Mouse (Mus musculus) G1E (cell line): ENCODE data around the gene Sorbs2. TPM values are rescaled to one million over a fixed set of nuclear protein-coding genes. Genes with fewer than 3 reads are reported as not detected.

ENCODE experiments used
- ATAC-seq: 2 replicates; pipeline ENCODE4 v1.8.0; 2016; ENCODE audit warnings: mild to moderate bottlenecking; ENCODE audit not compliant: insufficient number of reproducible peaks, poor library complexity, low FRiP score, severe bottlenecking; ENCODE audit errors: extremely low read depth
- DNase-seq: peaks from one replicate; pipeline ENCODE4 v3.0.0; 2012; ENCODE audit warnings: low spot score
- H3K27me3 ChIP-seq: 2 replicates; pipeline ENCODE4 v1.6.1; 2012; ENCODE audit warnings: mild to moderate bottlenecking, low read length, inconsistent platforms; ENCODE audit not compliant: insufficient read depth
- H3K36me3 ChIP-seq: replicated peaks from 2 replicates; pipeline ENCODE3; 2012; ENCODE audit warnings: mild to moderate bottlenecking, inconsistent platforms
- H3K4me1 ChIP-seq: 2 replicates; pipeline ENCODE4 v1.6.1; 2012; ENCODE audit warnings: low read depth, low read length, inconsistent platforms, mixed read lengths; ENCODE audit not compliant: insufficient read depth
- H3K4me3 ChIP-seq: 2 replicates; pipeline ENCODE4 v1.5.1; 2012; ENCODE audit warnings: low read depth, mild to moderate bottlenecking, inconsistent platforms, low read length, moderate library complexity, mixed read lengths
- H3K9me3 ChIP-seq: replicated peaks from 2 replicates; pipeline ENCODE4 v1.6.1; 2012; ENCODE audit warnings: inconsistent platforms
- CTCF ChIP-seq: IDR thresholded peaks from 2 replicates; pipeline ENCODE4 v1.5.1; 2012; ENCODE audit warnings: low read depth, low read length, inconsistent platforms, mixed read lengths
- GATA1 ChIP-seq: IDR thresholded peaks from 2 replicates; pipeline ENCODE4 v1.6.1; 2012; ENCODE audit warnings: borderline replicate concordance, low read length, inconsistent platforms, mixed read lengths
- GATA2 ChIP-seq: IDR thresholded peaks from 2 replicates; pipeline ENCODE4 v1.6.1; 2012; ENCODE audit warnings: low read depth, low read length, inconsistent platforms, borderline replicate concordance
- POLR2AphosphoS5 ChIP-seq: IDR thresholded peaks from 2 replicates; pipeline ENCODE4 v1.6.1; 2012; ENCODE audit warnings: low read depth, low read length, inconsistent platforms; ENCODE audit not compliant: insufficient replicate concordance
- TAL1 ChIP-seq: conservative IDR thresholded peaks from 2 replicates; pipeline ENCODE4 v1.6.1; 2012; ENCODE audit warnings: low read depth, low read length, inconsistent platforms, mixed read lengths
- polyA plus RNA-seq: library from polyadenylated mRNA; stranded (reverse); fragments of >175 nt; gene quantifications from 2 replicates; pipeline ENCODE4 v1.2.3, GENCODE M21; 2012
- total RNA-seq, 2 experiments: library from RNA; stranded (forward) in 1 of 2; stranded (reverse) in 1 of 2; fragments of 200-1000 nt in 1 of 2; fragments of >200 nt in 1 of 2; fragmentation: Nextera tagmentation in 1 of 2; gene quantifications; 2 replicates each; pipeline ENCODE4 v1.2.3; 2014 to 2017

Sorbs2 gene
- total and polyA plus RNA-seq, 3 experiments = 0.49 TPM; not detected in 2

DNA sequence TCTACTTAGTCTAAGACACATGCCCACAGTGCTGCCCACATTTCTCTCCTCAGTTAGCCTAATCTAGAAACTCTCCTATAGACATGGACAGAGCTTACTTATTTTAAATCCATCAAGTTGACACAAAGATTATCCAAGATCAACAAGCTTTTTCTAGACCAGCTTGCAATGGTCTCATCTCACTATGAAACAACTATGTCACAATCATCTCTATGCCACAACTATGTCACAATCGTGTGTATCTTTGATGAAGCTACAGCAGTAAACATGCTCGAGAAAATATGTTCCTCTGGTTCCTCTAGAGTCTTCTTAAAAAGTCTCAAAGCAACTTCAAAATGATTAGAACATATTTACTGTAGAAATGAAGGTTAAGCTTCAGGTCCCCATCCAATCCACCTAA is 89.0 kb downstream of the Sorbs2 start:
- no peaks in the 10 kb centered on the region for H3K27me3 ChIP-seq
- no peaks in the 10 kb centered on the region for H3K36me3 ChIP-seq
- H3K4me1 ChIP-seq = no peaks in the 10 kb centered on the region
- H3K9me3 ChIP-seq = no peaks in the 10 kb centered on the region
- H3K4me3 ChIP-seq = no peak overlapping the region
- ATAC-seq (no peak), DNase-seq (no peak)
- TF ChIP-seq TAL1 (no peak), POLR2AphosphoS5 (no peak), GATA2 (no peak), CTCF (no peak), GATA1 (no peak)

DNA sequence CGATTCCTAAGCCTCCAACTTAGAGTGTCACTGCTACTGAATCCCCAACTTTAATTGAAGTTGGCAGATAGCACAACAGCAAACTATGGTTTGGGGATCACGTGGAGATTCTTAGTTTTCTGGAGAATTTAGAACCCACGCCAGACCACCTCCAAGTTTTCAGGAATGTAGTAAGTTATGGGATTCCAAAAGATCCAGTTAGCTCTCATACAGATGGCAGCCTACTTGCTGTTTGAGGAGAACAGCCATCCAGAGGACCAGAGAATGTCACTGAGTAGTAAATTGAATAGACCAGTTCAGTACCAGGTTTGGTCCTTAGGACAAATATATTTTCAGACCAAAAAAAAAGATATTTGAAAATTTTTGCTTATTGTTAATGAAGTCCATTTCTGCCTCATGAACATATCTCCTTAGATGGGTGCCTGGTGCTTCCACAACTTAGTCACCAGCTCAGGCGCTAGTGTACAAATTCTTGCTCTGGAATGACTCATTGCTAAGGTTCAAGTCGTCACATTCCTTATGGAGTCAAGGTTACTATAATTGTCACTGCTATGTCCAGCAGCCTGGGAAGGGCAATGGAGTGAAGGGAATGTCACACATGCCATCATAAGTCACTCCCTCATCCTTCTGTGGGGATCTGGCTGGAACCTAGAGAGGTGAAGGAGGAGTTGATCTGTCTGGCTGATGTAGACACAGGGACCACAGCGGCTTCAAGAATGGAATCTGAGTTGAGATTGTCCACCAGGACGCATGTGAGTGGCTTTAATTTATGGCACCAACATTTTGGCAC is 90.2 kb downstream of the Sorbs2 start:
- H3K27me3 ChIP-seq = no peaks in the 10 kb centered on the region
- TF ChIP-seq TAL1 = no peak
- no peak for TF ChIP-seq POLR2AphosphoS5
- TF ChIP-seq GATA2 = no peak
- no peak for TF ChIP-seq GATA1
- no peak for TF ChIP-seq CTCF
- 0 out of 2 replicates have a peak, but pooled peaks cover 3% of the 10 kb centered on the region for H3K9me3 ChIP-seq
- no peak overlapping the region for H3K4me3 ChIP-seq
- DNase-seq (no peak), ATAC-seq (no peak)
- no peaks in the 10 kb centered on the region for H3K36me3 ChIP-seq
- H3K4me1 ChIP-seq = no peaks in the 10 kb centered on the region

DNA sequence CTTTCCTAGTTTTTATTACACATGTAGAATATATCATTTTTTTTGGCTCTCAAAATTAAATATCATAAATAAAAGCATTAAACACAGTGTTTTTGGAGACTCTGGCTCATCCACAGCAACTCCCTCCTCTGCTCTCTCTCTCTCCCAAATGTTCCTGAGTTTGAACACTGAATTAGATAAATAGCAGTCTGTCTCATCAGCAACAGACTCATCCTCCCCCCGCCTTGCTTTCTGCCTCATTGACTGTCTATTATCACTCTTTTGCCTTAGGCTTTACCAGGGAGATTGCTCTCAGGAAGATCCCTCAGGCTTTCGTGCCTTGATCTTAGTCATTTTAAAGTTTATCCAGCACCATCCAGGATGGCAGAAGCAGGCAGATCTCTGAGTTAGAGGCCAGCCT is 91.3 kb downstream of the Sorbs2 start:
- DNase-seq (no peak), ATAC-seq (no peak)
- no peak for TF ChIP-seq GATA1
- no peak for TF ChIP-seq GATA2
- TF ChIP-seq TAL1 = no peak
- TF ChIP-seq CTCF = no peak
- TF ChIP-seq POLR2AphosphoS5 = no peak
- no peaks in the 10 kb centered on the region for H3K27me3 ChIP-seq
- H3K36me3 ChIP-seq = no peaks in the 10 kb centered on the region
- H3K9me3 ChIP-seq = peaks cover 5% of the 10 kb centered on the region; the same call in 1 of the 2 replicates
- no peak overlapping the region for H3K4me3 ChIP-seq
- H3K4me1 ChIP-seq = no peaks in the 10 kb centered on the region

DNA sequence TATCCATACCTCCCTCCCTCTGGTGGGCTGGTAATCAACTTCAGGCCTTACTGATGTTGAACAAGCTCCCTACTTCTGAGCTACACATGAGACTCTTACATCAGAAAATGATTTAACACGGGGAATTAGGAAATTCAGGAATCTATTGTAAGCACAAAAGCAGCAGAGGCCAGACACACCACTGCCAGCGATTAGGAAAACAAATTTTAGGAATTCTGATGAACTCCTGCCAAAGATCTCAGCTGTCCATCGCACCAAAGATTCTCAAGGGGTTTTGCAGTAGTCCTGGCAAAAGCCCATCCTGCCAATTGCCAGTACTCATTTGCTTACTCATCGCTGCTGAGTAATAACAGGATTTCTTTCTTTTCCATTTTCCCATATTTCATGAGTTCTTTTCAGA is 94.4 kb downstream of the Sorbs2 start:
- no peak for ATAC-seq

DNA sequence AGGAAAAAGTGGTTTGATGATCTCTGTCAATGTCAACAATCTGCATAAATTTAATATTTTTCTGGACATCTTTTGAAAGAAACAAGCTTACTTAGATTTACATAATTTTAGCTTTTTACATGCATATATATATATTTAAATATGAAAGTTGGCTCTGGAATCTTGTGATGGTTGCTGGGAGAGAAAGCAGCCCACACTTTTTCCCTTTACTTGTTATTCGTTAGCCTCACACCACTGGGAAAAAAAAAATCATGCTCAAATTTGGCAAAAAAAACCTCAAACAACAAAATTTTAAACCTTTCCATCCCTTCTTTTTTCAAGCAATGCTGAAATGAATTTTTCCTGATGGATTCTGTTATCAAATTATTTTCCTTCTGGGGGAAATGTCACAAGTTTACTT is 97.8 kb downstream of the Sorbs2 start:
- H3K27me3 ChIP-seq = no peaks in the 10 kb centered on the region
- no peaks in the 10 kb centered on the region for H3K36me3 ChIP-seq
- no peaks in the 10 kb centered on the region for H3K4me1 ChIP-seq
- TF ChIP-seq POLR2AphosphoS5 (no peak), TAL1 (no peak), GATA2 (no peak), CTCF (no peak), GATA1 (no peak)
- peaks cover 6% of the 10 kb centered on the region for H3K9me3 ChIP-seq
- no peak overlapping the region for H3K4me3 ChIP-seq
- no peak for ATAC-seq
- no peak for DNase-seq

More for the DNA sequence above, 94.4 kb downstream of the Sorbs2 start:
- TF ChIP-seq TAL1 (no peak), GATA2 (no peak), POLR2AphosphoS5 (no peak), CTCF (no peak), GATA1 (no peak)
- H3K27me3 ChIP-seq = no peaks in the 10 kb centered on the region
- no peak overlapping the region for H3K4me3 ChIP-seq
- no peak for DNase-seq
- H3K36me3 ChIP-seq = no peaks in the 10 kb centered on the region
- peaks cover 6% of the 10 kb centered on the region; the same call in 1 of the 2 replicates for H3K9me3 ChIP-seq
- H3K4me1 ChIP-seq = no peaks in the 10 kb centered on the region

DNA sequence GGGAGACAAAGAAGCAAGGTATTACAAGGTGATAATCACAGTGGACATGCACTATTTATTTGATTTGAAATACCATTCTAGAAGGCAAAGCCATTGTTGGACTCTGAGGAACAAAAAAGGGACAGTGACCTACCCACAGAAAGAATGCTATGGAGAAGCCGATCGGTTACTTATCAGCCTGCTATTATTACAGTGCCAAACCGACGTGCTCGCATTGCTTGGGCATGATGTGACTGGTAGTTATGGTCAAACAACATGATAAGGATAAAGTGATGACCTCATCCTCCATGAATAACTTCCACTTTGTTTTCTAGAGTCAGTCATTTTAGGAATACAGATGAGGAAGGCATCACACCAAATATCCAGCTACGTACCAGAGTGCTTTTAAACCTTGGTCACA is 99.4 kb downstream of the Sorbs2 start:
- Histone ChIP-seq H3K9me3 (peaks cover 6% of the 10 kb centered on the region), H3K36me3 (no peaks in the 10 kb centered on the region), H3K4me3 (no peak overlapping the region), H3K4me1 (no peaks in the 10 kb centered on the region), H3K27me3 (no peaks in the 10 kb centered on the region)
- TF ChIP-seq TAL1 = no peak
- TF ChIP-seq CTCF = no peak
- no peak for TF ChIP-seq GATA2
- DNase-seq (no peak), ATAC-seq (no peak)
